Mouse (Mus musculus) mammary gland, adult 2 months (tissue): ENCODE data around the gene Ttc22. TPM values are rescaled to one million over a fixed set of nuclear protein-coding genes. Genes with fewer than 3 reads are reported as not detected.

Source experiments
- polyA plus RNA-seq: library from polyadenylated mRNA; depleted of rRNA; stranded (reverse); fragments of >200 nt; gene quantifications from 2 replicates; pipeline ENCODE4 v1.2.3, GENCODE M21; 2012; ENCODE audit warnings: low replicate concordance; rRNA removed

Ttc22 gene
- polyA plus RNA-seq = 1.7 and 4.0 TPM in 2 replicates

DNA sequence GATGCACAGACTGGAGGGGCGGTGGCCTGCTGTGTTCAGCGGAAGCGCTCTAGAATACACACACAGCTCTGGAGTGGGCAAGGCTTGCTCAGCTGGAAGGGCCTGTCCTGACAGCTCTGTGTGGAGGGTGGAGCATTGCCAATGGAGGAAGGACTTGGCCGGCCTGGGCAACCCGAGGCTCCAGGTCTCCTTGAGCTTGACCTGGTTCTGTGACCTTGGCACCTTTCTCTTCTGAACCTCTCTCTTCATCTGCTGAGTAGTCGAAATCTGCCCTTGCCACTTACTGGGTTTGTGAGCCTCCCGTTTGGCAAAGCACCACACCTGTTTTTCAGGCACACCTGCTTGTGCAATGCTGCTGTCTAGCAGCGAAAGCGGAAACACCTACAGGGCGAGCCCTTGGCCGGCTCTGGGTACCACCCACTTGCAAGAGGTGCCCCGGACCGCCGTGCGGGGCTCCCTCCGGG, at the start of gene Ttc22:
Ttc22 (plus strand) TSS at position 403 of the 464 bp plus-strand sequence.

DNA sequence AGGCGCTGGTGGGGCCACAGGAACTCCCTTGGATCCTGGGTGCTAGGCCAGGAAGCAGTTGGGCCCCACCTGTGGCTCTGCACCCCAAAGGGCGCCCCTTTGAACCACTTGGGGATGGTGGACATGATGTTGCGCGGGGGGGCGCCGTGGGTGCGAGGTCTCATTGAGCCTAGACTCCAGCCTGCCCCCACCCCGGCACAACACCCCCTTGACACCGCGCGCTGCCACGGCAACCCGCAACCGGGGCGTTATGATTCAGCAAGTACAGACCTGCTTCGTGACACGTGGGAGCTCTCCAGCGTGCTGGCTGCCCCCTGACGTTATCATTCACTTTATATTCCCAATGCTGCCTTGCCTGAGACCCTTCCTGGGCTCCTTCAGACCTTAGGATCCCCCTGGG, 5.2 kb upstream of the Ttc22 start, which contains the start of gene Lexm:
Lexm (minus strand) TSS at position 186 of the 400 bp plus-strand sequence.

DNA sequence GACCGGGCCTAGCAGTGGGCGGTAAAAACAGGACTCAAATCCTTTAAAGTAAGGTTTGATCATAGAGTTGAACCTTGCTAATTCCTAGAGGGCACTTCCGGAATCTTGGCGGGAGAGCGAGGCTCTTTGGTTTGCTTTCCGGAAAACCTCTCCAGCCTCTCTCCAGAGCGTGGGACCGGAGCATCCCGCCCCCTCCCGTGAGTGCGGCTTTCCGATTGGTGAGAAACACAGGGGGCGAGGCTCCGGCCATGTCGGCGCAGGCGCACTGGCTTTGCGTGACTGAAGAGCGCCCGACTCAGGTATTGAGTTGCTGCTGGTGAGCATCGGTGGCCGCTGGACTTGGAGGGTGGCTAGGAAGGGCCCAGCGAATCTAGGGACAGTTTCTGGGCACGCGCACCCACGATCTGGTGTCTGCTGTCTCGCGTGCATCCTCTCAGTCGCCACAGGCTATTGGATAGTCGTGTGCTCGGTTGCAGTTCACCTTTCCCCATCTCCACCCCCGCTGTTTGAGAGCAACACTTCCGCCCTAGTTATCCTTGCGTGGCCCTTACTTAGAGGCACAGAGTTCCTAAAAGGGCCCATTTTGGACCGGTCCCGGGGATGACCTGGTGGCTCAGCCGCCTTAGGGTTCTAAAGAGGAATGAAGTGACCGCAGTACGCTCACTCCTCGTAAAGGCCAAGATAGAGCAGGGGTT, 28.7 kb downstream of the Ttc22 start, which contains the start of gene Pars2:
Pars2 (plus strand) TSS at position 237 of the 695 bp plus-strand sequence.

DNA sequence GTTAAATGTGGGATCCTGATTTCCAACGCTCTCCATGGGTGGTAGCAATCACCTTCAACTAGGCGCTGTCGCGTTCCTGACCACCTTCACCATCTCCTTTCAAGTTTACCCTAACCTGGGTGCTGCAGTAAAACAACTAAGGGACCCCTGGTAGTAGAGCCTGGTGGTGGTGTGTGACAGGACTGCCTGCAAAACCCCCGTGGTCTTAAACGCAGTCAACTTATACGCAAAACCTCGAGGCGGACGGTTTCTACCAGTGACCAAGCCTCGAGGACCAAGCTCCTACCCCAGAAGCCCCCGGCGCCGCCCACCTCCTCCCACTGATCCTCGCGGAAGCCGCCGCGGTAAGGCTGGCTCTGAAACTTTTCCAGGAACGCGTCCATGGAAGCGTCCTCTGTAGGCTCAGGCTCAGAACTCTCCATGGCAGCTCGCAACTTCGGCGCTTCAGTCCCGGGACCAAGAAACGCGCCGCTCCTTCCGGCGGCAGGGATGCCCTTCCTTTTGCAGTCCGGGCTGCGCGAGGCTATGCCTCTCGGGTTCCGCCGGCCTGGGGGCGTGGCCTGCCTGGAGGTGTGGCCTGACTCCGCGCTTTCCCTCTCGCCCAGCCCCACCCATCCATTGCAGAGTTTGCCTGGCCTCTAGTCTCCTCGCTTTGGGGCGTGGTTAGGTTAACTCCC, 56.3 kb downstream of the Ttc22 start, which contains the start of gene Ttc4:
Ttc4 (minus strand) TSS at position 503 of the 677 bp plus-strand sequence.

Other genes with a start within 250 kb of the Ttc22 start
- 0.17 and 0.44 TPM in 2 replicates for gene Pcsk9, start 158.1 kb upstream of the Ttc22 start, polyA plus RNA-seq
- not detected in 2 replicates for gene Bsnd, start 130.1 kb upstream of the Ttc22 start, polyA plus RNA-seq
- 38.2 TPM in 2 replicates for gene Dhcr24, start 61.4 kb upstream of the Ttc22 start, polyA plus RNA-seq
- gene Lexm, start 5.2 kb upstream of the Ttc22 start, polyA plus RNA-seq = 0.08 TPM in 1 of 2 replicates, not detected in the other
- 11.0 TPM in 2 replicates for gene Pars2, start 28.6 kb downstream of the Ttc22 start, polyA plus RNA-seq
- 33.6 and 60.0 TPM in 2 replicates for gene Ttc4, start 56.5 kb downstream of the Ttc22 start, polyA plus RNA-seq
- gene Mroh7, start 108.5 kb downstream of the Ttc22 start, polyA plus RNA-seq = 0.55 and 0.56 TPM in 2 replicates
- gene Fam151a, start 111.5 kb downstream of the Ttc22 start, polyA plus RNA-seq = 0.06 TPM in 1 of 2 replicates, not detected in the other
- 10.6 and 27.6 TPM in 2 replicates for gene Acot11, start 182.6 kb downstream of the Ttc22 start, polyA plus RNA-seq